Mouse (Mus musculus): ENCODE data around the gene Msantd3. TPM values are rescaled to one million over a fixed set of nuclear protein-coding genes. Genes with fewer than 3 reads are reported as not detected.

Gene Msantd3
- total RNA-seq (2022), result 10 to 100 TPM; 15.8 to 22.8 (median 19.3) TPM

GRCm38 (mm10) chr4:48539841-48540575, at the start of gene Msantd3:
Msantd3 (plus strand) TSS chr4:48539935.
- DNase-seq (ENCODE audit: low spot score), result no peak

- DNase-seq (ENCODE audit: low spot score), result no peak
Observed at GRCm38 (mm10) chr4:48491290-48491743, 48.4 kb upstream of the Msantd3 start.

GRCm38 (mm10) chr4:48492510-48492909, 47.2 kb upstream of the Msantd3 start:
- no peak for DNase-seq (ENCODE audit: low spot score)

- DNase-seq (ENCODE audit: low spot score), result no peak
Observed at GRCm38 (mm10) chr4:48510861-48511260, 28.9 kb upstream of the Msantd3 start.

- no peak for DNase-seq (ENCODE audit: low spot score)
Observed at GRCm38 (mm10) chr4:48529559-48529958, 10.2 kb upstream of the Msantd3 start.

GRCm38 (mm10) chr4:48531804-48532601, 7.7 kb upstream of the Msantd3 start:
- DNase-seq (ENCODE audit: low spot score), result no peak

DNA sequence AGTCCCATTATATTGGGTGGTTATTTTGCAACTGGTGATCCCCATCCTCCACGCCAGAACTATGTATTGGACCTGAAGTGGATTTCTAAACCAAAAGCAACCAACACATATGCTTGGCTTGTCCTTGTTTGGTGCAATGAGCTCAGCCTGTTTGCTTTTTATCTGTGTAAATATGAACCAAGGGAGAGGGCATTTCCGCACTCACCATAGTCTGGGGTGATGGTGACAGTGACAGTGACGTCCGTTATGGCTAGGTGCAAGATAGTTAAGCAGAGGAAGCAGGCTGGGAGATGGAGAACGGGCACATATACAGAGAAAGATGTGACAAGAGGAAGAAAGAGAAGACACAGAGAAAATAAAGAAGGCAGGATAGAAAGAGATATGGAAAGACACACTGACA, 3.5 kb upstream of the Msantd3 start:
- DNase-seq (ENCODE audit: low spot score), result no peak

DNA sequence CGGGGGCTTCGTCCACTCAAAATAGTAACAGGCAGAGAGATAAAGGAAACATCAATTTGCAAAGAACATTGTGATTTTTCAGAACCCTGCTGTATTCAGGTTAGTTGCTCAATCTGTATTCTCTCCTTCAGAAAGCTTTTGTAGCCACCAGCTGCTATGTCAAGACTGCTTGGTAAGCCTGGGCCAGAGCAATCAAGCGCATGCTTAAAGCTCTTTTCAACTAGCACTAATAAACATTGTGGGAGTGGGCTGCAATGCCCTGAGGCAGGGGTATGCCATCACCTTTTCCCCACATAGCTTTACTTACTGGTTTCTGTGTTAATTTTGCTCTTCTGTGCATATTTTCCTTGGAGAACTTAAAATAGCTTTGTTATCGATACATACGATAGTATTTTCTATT, 2.7 kb upstream of the Msantd3 start:
- DNase-seq (ENCODE audit: low spot score), result no peak

- DNase-seq (ENCODE audit: low spot score), result no peak
Observed at GRCm38 (mm10) chr4:48538581-48538980, 1.2 kb upstream of the Msantd3 start.

GRCm38 (mm10) chr4:48540576-48541111, 909 bp downstream of the Msantd3 start:
- peak; percentile 36 for DNase-seq (ENCODE audit: low spot score)

DNA sequence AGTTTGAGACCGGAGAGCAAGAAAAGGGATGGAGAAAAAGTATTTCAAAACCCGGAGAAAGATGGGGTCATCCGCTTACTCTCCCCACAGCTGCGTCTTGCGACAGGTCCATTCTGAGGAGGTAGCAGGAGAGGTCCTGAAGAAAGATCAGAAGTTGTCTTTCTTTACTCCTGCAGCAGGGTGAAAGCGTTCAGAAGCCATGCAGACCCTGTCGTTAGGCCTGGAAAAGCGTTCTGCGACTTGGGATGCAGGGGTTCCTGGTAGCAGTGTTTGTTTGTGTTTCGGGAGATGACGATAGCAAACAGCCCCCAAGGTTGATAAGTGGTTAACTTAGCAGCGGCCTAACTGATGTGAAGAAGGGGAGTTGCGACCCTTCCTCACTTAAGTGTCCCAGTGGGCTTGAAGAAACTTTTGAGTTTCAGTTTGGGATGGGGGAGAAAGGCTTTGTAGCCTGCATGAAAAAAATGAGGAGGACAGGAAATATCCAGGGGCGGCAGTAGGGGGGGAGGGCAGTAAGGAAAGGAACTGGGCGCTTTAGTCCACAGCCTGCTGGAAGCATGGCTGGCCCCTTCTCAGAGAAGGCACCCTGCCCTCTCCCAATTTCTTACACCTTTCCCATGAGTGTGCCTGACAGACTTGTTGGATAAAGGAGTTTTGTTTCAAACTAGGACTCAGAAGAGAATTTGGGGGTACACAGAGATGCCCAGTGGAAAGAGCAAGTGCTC, 2.0 kb downstream of the Msantd3 start:
- DNase-seq (ENCODE audit: low spot score), result no peak

GRCm38 (mm10) chr4:48542351-48542750, 2.6 kb downstream of the Msantd3 start:
- no peak for DNase-seq (ENCODE audit: low spot score)

DNA sequence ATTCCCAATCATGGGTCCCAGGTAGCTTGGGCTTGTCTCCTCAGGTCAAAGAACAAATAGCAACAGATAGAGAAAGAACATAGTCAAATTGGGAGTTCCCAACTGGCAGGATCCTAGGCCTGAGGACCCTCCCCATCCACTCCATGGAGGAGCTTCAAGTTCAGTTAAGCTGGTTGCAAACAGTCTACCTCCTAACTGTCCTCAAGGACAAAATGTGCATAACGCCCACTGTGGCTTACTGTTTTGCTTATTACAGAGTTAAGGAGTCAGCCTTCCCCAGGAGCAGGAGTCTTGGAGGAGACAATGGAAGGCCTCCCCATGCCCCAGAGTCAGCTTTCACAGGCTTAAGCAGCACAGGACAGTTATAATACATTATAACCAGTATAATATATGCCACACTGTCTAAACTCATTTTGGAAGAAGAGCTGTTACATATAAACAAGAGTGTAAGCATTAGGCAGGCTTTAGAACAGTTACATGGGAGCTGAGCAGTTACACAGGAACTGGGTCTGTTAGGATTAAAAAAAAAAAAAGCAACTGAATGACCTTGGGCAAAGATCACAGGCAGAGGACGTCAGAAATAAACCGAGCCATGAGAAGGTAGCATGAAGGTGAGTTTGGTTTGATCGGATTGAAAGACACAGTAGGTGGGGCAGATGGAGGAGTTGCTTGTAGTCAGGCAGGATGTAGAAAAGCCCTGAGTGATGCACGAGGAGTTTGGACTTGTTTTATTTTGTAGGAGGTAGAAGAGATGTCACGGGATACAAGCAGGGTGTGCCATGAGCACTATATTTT, 3.5 kb downstream of the Msantd3 start:
- no peak for DNase-seq (ENCODE audit: low spot score)

GRCm38 (mm10) chr4:48544141-48544540, 4.4 kb downstream of the Msantd3 start:
- no peak for DNase-seq (ENCODE audit: low spot score)

GRCm38 (mm10) chr4:48545966-48546365, 6.2 kb downstream of the Msantd3 start:
- no peak for DNase-seq (ENCODE audit: low spot score)

- no peak for DNase-seq (ENCODE audit: low spot score)
Observed at GRCm38 (mm10) chr4:48546568-48547496, 7.1 kb downstream of the Msantd3 start.

DNA sequence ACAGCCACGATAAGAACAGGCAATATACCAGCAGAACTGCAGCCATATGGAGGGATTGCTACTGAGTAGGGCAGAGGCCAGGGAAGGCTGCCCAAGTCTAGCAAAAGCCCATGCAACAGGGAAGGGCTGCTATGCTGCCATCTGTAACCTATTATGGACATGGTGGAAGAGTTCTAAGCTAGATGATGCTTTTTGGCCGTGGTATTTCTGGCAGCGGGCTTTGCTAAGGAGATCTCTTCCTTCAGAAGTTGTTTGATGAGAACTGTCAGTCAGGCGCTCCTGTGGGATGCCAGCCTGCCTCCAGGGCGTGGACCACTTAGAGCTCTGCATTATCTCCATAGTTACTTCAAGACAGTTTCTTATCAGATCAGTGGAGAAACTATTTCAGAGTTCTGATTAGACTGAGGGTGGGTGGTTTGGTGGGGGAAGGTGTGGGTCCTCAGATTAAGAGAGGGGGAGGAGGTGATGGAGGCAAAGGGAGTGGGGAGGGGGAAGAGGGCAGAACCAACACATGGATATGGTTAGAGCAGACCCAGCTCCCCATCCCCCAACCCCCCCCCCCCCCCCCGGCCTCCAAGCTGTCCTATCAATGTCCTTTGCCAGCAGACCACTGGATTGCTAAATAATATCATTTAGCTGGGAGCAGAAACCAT, 8.8 kb downstream of the Msantd3 start:
- DNase-seq (ENCODE audit: low spot score), result no peak

GRCm38 (mm10) chr4:48549661-48550060, 9.9 kb downstream of the Msantd3 start:
- no peak for DNase-seq (ENCODE audit: low spot score)

GRCm38 (mm10) chr4:48552486-48553064, 12.8 kb downstream of the Msantd3 start:
- no peak for DNase-seq (ENCODE audit: low spot score)

Measured in heart, adult 8-10 months (tissue).